Mouse (Mus musculus) limb, embryonic 14.5 days (tissue): ENCODE measurements around the gene Art3. TPM values are rescaled to one million over a fixed set of nuclear protein-coding genes. Genes with fewer than 3 reads are reported as not detected.

Source experiments
- ATAC-seq: fragments of 200-750 bp; cut with Nextera tagmentation; 2 replicates; pipeline ENCODE4 v1.8.0; 2017; ENCODE audit warnings: low read depth, moderate number of reproducible peaks, moderate TSS enrichment; ENCODE audit not compliant: low FRiP score
- DNase-seq: peaks from one replicate; pipeline ENCODE4 v3.0.0-alpha.2; 2015; ENCODE audit warnings: low spot score
- H3K27ac ChIP-seq: fragments of 300-500 bp; sonication (generic); replicated peaks from 2 replicates; pipeline ENCODE4 v1.5.1; 2014; ENCODE audit warnings: low read depth, mild to moderate bottlenecking, low read length, moderate library complexity, mixed read lengths
- H3K27me3 ChIP-seq: fragments of 300-500 bp; sonication (generic); 2 replicates; pipeline ENCODE4 v1.6.1; 2014; ENCODE audit warnings: low read length, mixed read lengths; ENCODE audit not compliant: control insufficient read depth, insufficient read depth
- H3K36me3 ChIP-seq: fragments of 300-500 bp; sonication (generic); 2 replicates; pipeline ENCODE4 v1.6.1; 2014; ENCODE audit warnings: mild to moderate bottlenecking, low read length, moderate library complexity, mixed read lengths; ENCODE audit not compliant: control insufficient read depth, insufficient read depth
- H3K4me1 ChIP-seq: fragments of 300-500 bp; sonication (generic); 2 replicates; pipeline ENCODE4 v1.6.1; 2014; ENCODE audit warnings: antibody characterized with exemption, low read length, mixed read lengths; ENCODE audit not compliant: control insufficient read depth, insufficient read depth
- H3K4me2 ChIP-seq: fragments of 300-500 bp; sonication (generic); replicated peaks from 2 replicates; pipeline ENCODE4 v1.6.1; 2014; ENCODE audit warnings: low read depth, mild to moderate bottlenecking, low read length, moderate library complexity; ENCODE audit not compliant: severe bottlenecking
- H3K4me3 ChIP-seq: fragments of 300-500 bp; sonication (generic); replicated peaks from 2 replicates; pipeline ENCODE4 v1.5.1; 2014; ENCODE audit warnings: low read length
- H3K9ac ChIP-seq: fragments of 300-500 bp; sonication (generic); 2 replicates; pipeline ENCODE4 v1.6.1; 2014; ENCODE audit warnings: mild to moderate bottlenecking, low read depth, low read length, moderate library complexity; ENCODE audit not compliant: severe bottlenecking
- H3K9me3 ChIP-seq: fragments of 300-500 bp; sonication (generic); 2 replicates; pipeline ENCODE4 v1.6.1; 2016; ENCODE audit warnings: low read length; ENCODE audit not compliant: control insufficient read depth
- POLR2A ChIP-seq: fragments of 200-500 bp; IDR thresholded peaks from 2 replicates; pipeline ENCODE4 v1.8.0; 2012; ENCODE audit warnings: inconsistent platforms, mild to moderate bottlenecking, moderate library complexity, borderline replicate concordance; ENCODE audit not compliant: insufficient read depth, insufficient read length; ENCODE audit errors: extremely low read depth
- WGBS: fragments of 180-500 bp; shearing (Covaris S2); extraction: QIAGEN DNeasy Blood & Tissue Kit; methylation state at CpG from one replicate; pipeline ENCODE4 v1.1.7; 2014; 5-methylcytosine and 5-hydroxymethylcytosine counted together
- polyA plus RNA-seq, 2 experiments: library from polyadenylated mRNA; depleted of rRNA in 1 of 2; stranded (reverse) in 1 of 2; unstranded in 1 of 2; fragments of >200 nt; fragmentation: Nextera tagmentation in 1 of 2; extraction: Ambion mirVana in 1 of 2; gene quantifications; 2 replicates each; pipeline versions ENCODE4 v1.2.1 to v1.2.3; 2012 to 2014

The Art3 gene
- polyA plus RNA-seq, 2 experiments = 7.7 to 9.6 TPM

GRCm38 (mm10) chr5:92403562-92404399 lies 72.2 kb downstream of the Art3 start:
- no peaks in the 10 kb centered on the region for H3K9me3 ChIP-seq
- H3K36me3 ChIP-seq = no peaks in the 10 kb centered on the region
- no peak overlapping the region for H3K4me3 ChIP-seq
- TF ChIP-seq POLR2A = no peak
- ATAC-seq = no peak
- no peak overlapping the region for H3K27ac ChIP-seq
- no peak for DNase-seq
- H3K9ac ChIP-seq = no peak overlapping the region
- H3K4me1 ChIP-seq = peaks cover 5% of the 10 kb centered on the region; the same call in 1 of the 2 replicates
- H3K4me2 ChIP-seq = no peak overlapping the region
- WGBS = 31% methylated on average over 10 of the region's 10 CpGs
- no peaks in the 10 kb centered on the region for H3K27me3 ChIP-seq

- peaks cover 5% of the 10 kb centered on the region; the same call in 1 of the 2 replicates for H3K4me1 ChIP-seq
- H3K9me3 ChIP-seq = no peaks in the 10 kb centered on the region
- H3K36me3 ChIP-seq = no peaks in the 10 kb centered on the region
- no peak overlapping the region for H3K4me3 ChIP-seq
- 7% methylated on average over 2 of the region's 2 CpGs for WGBS
- no peak overlapping the region for H3K9ac ChIP-seq
- H3K27ac ChIP-seq = no peak overlapping the region
- no peak for TF ChIP-seq POLR2A
- no peak for DNase-seq
- no peak for ATAC-seq
- no peaks in the 10 kb centered on the region for H3K27me3 ChIP-seq
- H3K4me2 ChIP-seq = no peak overlapping the region
Observed at GRCm38 (mm10) chr5:92404400-92404678, 72.7 kb downstream of the Art3 start.

- H3K27ac ChIP-seq = no peak overlapping the region
- no peak overlapping the region for H3K9ac ChIP-seq
- peaks cover 11% of the 10 kb centered on the region for H3K36me3 ChIP-seq
- DNase-seq (no peak), ATAC-seq (no peak)
- 79% methylated on average over 9 of the region's 9 CpGs for WGBS
- no peak for TF ChIP-seq POLR2A
- no peaks in the 10 kb centered on the region for H3K9me3 ChIP-seq
- H3K4me2 ChIP-seq = no peak overlapping the region
- no peak overlapping the region for H3K4me3 ChIP-seq
- H3K4me1 ChIP-seq = no peaks in the 10 kb centered on the region
- no peaks in the 10 kb centered on the region for H3K27me3 ChIP-seq
Observed at GRCm38 (mm10) chr5:92409361-92410155, 77.9 kb downstream of the Art3 start.

- H3K9ac ChIP-seq = no peak overlapping the region
- no peak overlapping the region for H3K4me2 ChIP-seq
- H3K4me3 ChIP-seq = no peak overlapping the region
- H3K4me1 ChIP-seq = no peaks in the 10 kb centered on the region
- H3K27ac ChIP-seq = no peak overlapping the region
- no peaks in the 10 kb centered on the region for H3K27me3 ChIP-seq
- WGBS = 80% methylated on average over 5 of the region's 5 CpGs
- no peak for TF ChIP-seq POLR2A
- H3K9me3 ChIP-seq = no peaks in the 10 kb centered on the region
- H3K36me3 ChIP-seq = peaks cover 18% of the 10 kb centered on the region
- ATAC-seq (no peak), DNase-seq (no peak)
Observed at GRCm38 (mm10) chr5:92410486-92410885, 78.9 kb downstream of the Art3 start.

GRCm38 (mm10) chr5:92411461-92412140 lies 80.0 kb downstream of the Art3 start:
- DNase-seq (no peak), ATAC-seq (no peak)
- Histone ChIP-seq H3K4me1 (no peaks in the 10 kb centered on the region), H3K9ac (no peak overlapping the region), H3K36me3 (peaks cover 24% of the 10 kb centered on the region), H3K4me3 (no peak overlapping the region), H3K4me2 (no peak overlapping the region), H3K9me3 (no peaks in the 10 kb centered on the region), H3K27ac (no peak overlapping the region), H3K27me3 (no peaks in the 10 kb centered on the region)
- TF ChIP-seq POLR2A = no peak
- WGBS = 65% methylated on average over 7 of the region's 7 CpGs
